Mouse (Mus musculus) limb, embryonic 14.5 days (tissue): ENCODE measurements around the gene Camta1. TPM values are rescaled to one million over a fixed set of nuclear protein-coding genes. Genes with fewer than 3 reads are reported as not detected.

Source experiments
- ATAC-seq: fragments of 200-750 bp; cut with Nextera tagmentation; 2 replicates; pipeline ENCODE4 v1.8.0; 2017; ENCODE audit warnings: low read depth, moderate number of reproducible peaks, moderate TSS enrichment; ENCODE audit not compliant: low FRiP score
- DNase-seq: peaks from one replicate; pipeline ENCODE4 v3.0.0-alpha.2; 2015; ENCODE audit warnings: low spot score
- H3K27ac ChIP-seq: fragments of 300-500 bp; sonication (generic); replicated peaks from 2 replicates; pipeline ENCODE4 v1.5.1; 2014; ENCODE audit warnings: low read depth, mild to moderate bottlenecking, low read length, moderate library complexity, mixed read lengths
- H3K27me3 ChIP-seq: fragments of 300-500 bp; sonication (generic); 2 replicates; pipeline ENCODE4 v1.6.1; 2014; ENCODE audit warnings: low read length, mixed read lengths; ENCODE audit not compliant: control insufficient read depth, insufficient read depth
- H3K36me3 ChIP-seq: fragments of 300-500 bp; sonication (generic); 2 replicates; pipeline ENCODE4 v1.6.1; 2014; ENCODE audit warnings: mild to moderate bottlenecking, low read length, moderate library complexity, mixed read lengths; ENCODE audit not compliant: control insufficient read depth, insufficient read depth
- H3K4me1 ChIP-seq: fragments of 300-500 bp; sonication (generic); 2 replicates; pipeline ENCODE4 v1.6.1; 2014; ENCODE audit warnings: antibody characterized with exemption, low read length, mixed read lengths; ENCODE audit not compliant: control insufficient read depth, insufficient read depth
- H3K4me2 ChIP-seq: fragments of 300-500 bp; sonication (generic); replicated peaks from 2 replicates; pipeline ENCODE4 v1.6.1; 2014; ENCODE audit warnings: low read depth, mild to moderate bottlenecking, low read length, moderate library complexity; ENCODE audit not compliant: severe bottlenecking
- H3K4me3 ChIP-seq: fragments of 300-500 bp; sonication (generic); replicated peaks from 2 replicates; pipeline ENCODE4 v1.5.1; 2014; ENCODE audit warnings: low read length
- H3K9ac ChIP-seq: fragments of 300-500 bp; sonication (generic); 2 replicates; pipeline ENCODE4 v1.6.1; 2014; ENCODE audit warnings: mild to moderate bottlenecking, low read depth, low read length, moderate library complexity; ENCODE audit not compliant: severe bottlenecking
- H3K9me3 ChIP-seq: fragments of 300-500 bp; sonication (generic); 2 replicates; pipeline ENCODE4 v1.6.1; 2016; ENCODE audit warnings: low read length; ENCODE audit not compliant: control insufficient read depth
- POLR2A ChIP-seq: fragments of 200-500 bp; IDR thresholded peaks from 2 replicates; pipeline ENCODE4 v1.8.0; 2012; ENCODE audit warnings: inconsistent platforms, mild to moderate bottlenecking, moderate library complexity, borderline replicate concordance; ENCODE audit not compliant: insufficient read depth, insufficient read length; ENCODE audit errors: extremely low read depth
- WGBS: fragments of 180-500 bp; shearing (Covaris S2); extraction: QIAGEN DNeasy Blood & Tissue Kit; methylation state at CpG from one replicate; pipeline ENCODE4 v1.1.7; 2014; 5-methylcytosine and 5-hydroxymethylcytosine counted together
- polyA plus RNA-seq, 2 experiments: library from polyadenylated mRNA; depleted of rRNA in 1 of 2; stranded (reverse) in 1 of 2; unstranded in 1 of 2; fragments of >200 nt; fragmentation: Nextera tagmentation in 1 of 2; extraction: Ambion mirVana in 1 of 2; gene quantifications; 2 replicates each; pipeline versions ENCODE4 v1.2.1 to v1.2.3; 2012 to 2014

Gene Camta1
- polyA plus RNA-seq, 2 experiments = 28.6 to 78.8 TPM

- DNase-seq (no peak), ATAC-seq (no peak)
- H3K4me3 ChIP-seq = no peak overlapping the region
- no peak overlapping the region for H3K4me2 ChIP-seq
- 0 out of 2 replicates have a peak, but pooled peaks cover 4% of the 10 kb centered on the region for H3K4me1 ChIP-seq
- no peak overlapping the region for H3K9ac ChIP-seq
- TF ChIP-seq POLR2A = no peak
- no peaks in the 10 kb centered on the region for H3K36me3 ChIP-seq
- 58% methylated on average over 9 of the region's 9 CpGs for WGBS
- no peaks in the 10 kb centered on the region for H3K9me3 ChIP-seq
- no peaks in the 10 kb centered on the region for H3K27me3 ChIP-seq
- no peak overlapping the region for H3K27ac ChIP-seq
Measured at GRCm38 (mm10) chr4:151637348-151637747, 224.3 kb downstream of the Camta1 start.

GRCm38 (mm10) chr4:151634771-151635170, 226.9 kb downstream of the Camta1 start:
- 18% methylated on average over 6 of the region's 6 CpGs for whole genome bisulfite sequencing
- peak; percentile 36 for DNase-seq
- ATAC-seq = no peak
- Histone ChIP-seq H3K4me1 (0 out of 2 replicates have a peak, but pooled peaks cover 4% of the 10 kb centered on the region), H3K4me2 (no peak overlapping the region), H3K27ac (no peak overlapping the region), H3K9me3 (no peaks in the 10 kb centered on the region), H3K27me3 (no peaks in the 10 kb centered on the region), H3K36me3 (no peaks in the 10 kb centered on the region), H3K9ac (no peak overlapping the region), H3K4me3 (no peak overlapping the region)
- no peak for TF ChIP-seq POLR2A

DNA sequence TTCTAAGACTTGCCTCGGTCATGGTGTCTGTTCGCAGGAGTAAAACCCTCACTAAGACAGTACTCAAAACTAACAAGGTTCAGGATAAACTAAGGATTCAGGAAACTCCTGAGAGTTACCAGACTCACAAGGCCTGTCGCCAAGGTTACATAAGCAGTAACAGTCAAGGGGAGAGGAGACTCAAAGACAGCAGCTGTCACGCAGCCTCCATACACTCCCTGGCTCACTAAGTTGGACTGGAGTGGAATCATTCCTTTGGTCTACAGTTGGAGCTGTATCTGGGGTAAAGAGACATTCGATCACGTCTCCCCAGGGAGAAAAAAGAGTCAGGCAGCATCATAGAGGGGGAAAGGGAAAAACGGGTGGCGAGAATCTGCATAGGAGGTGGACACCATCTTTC, 227.9 kb downstream of the Camta1 start:
- 85% methylated on average over 8 of the region's 8 CpGs for WGBS
- Histone ChIP-seq H3K4me3 (no peak overlapping the region), H3K27ac (no peak overlapping the region), H3K36me3 (no peaks in the 10 kb centered on the region), H3K27me3 (no peaks in the 10 kb centered on the region), H3K9me3 (no peaks in the 10 kb centered on the region), H3K4me2 (no peak overlapping the region), H3K9ac (no peak overlapping the region), H3K4me1 (0 out of 2 replicates have a peak, but pooled peaks cover 4% of the 10 kb centered on the region)
- ATAC-seq = no peak
- TF ChIP-seq POLR2A = no peak
- no peak for DNase-seq

- ATAC-seq (no peak), DNase-seq (no peak)
- H3K4me3 ChIP-seq = no peak overlapping the region
- 0 out of 2 replicates have a peak, but pooled peaks cover 4% of the 10 kb centered on the region for H3K4me1 ChIP-seq
- H3K27me3 ChIP-seq = no peaks in the 10 kb centered on the region
- 79% methylated on average over 6 of the region's 6 CpGs for WGBS
- TF ChIP-seq POLR2A = no peak
- H3K27ac ChIP-seq = no peak overlapping the region
- no peaks in the 10 kb centered on the region for H3K9me3 ChIP-seq
- no peak overlapping the region for H3K4me2 ChIP-seq
- no peak overlapping the region for H3K9ac ChIP-seq
- H3K36me3 ChIP-seq = no peaks in the 10 kb centered on the region
Measured at GRCm38 (mm10) chr4:151632321-151632720, 229.4 kb downstream of the Camta1 start.

GRCm38 (mm10) chr4:151630664-151631063, 231.0 kb downstream of the Camta1 start:
- 66% methylated on average over 10 of the region's 10 CpGs for WGBS

GRCm38 (mm10) chr4:151630231-151630630, 231.4 kb downstream of the Camta1 start:
- Histone ChIP-seq H3K36me3 (no peaks in the 10 kb centered on the region), H3K9me3 (no peaks in the 10 kb centered on the region), H3K27ac (no peak overlapping the region), H3K27me3 (no peaks in the 10 kb centered on the region), H3K9ac (no peak overlapping the region), H3K4me1 (0 out of 2 replicates have a peak, but pooled peaks cover 4% of the 10 kb centered on the region), H3K4me3 (no peak overlapping the region), H3K4me2 (no peak overlapping the region)
- DNase-seq = no peak
- no peak for TF ChIP-seq POLR2A
- 37% methylated on average over 3 of the region's 3 CpGs for WGBS
- no peak for ATAC-seq

More at GRCm38 (mm10) chr4:151630664-151631063, 231.0 kb downstream of the Camta1 start:
- H3K4me3 ChIP-seq = no peak overlapping the region
- no peak overlapping the region for H3K9ac ChIP-seq
- no peaks in the 10 kb centered on the region for H3K27me3 ChIP-seq
- H3K4me1 ChIP-seq = 0 out of 2 replicates have a peak, but pooled peaks cover 4% of the 10 kb centered on the region
- no peaks in the 10 kb centered on the region for H3K36me3 ChIP-seq
- H3K9me3 ChIP-seq = no peaks in the 10 kb centered on the region
- DNase-seq = no peak
- no peak overlapping the region for H3K4me2 ChIP-seq
- no peak overlapping the region for H3K27ac ChIP-seq
- TF ChIP-seq POLR2A = no peak
- ATAC-seq = no peak
